Mouse (Mus musculus) 416B (cell line): ENCODE data around the gene Sdha.

Experiments used
- DNase-seq: peaks from one replicate; pipeline ENCODE4 v3.0.0; 2011; ENCODE audit warnings: low read depth

Sdha gene

GRCm38 (mm10) chr13:74349566-74350434 is at the start of gene Sdha, which contains the start of gene Ccdc127:
Gene Sdha, minus strand, starts transcription at chr13:74350280.
Gene Ccdc127, plus strand, starts transcription at chr13:74350309.
- DNase-seq = peak; percentile 96

GRCm38 (mm10) chr13:74399298-74399839 is 49.3 kb upstream of the Sdha start, which contains the start of gene Ftl1-ps1:
Gene Ftl1-ps1, plus strand, starts transcription at chr13:74399694.
- no peak for DNase-seq

- no peak for DNase-seq
These were observed 41.1 kb upstream of the Sdha start for GRCm38 (mm10) chr13:74391156-74391555.

- peak; percentile 85 for DNase-seq
These were observed 40.4 kb upstream of the Sdha start, which contains the start of gene Zfp72 for GRCm38 (mm10) chr13:74390371-74390990. Gene Zfp72, minus strand, starts transcription at chr13:74390836.

GRCm38 (mm10) chr13:74389730-74390129 is 39.6 kb upstream of the Sdha start:
- DNase-seq = no peak

GRCm38 (mm10) chr13:74382289-74382688 is 32.2 kb upstream of the Sdha start:
- no peak for DNase-seq

GRCm38 (mm10) chr13:74381533-74382276 is 31.6 kb upstream of the Sdha start:
- no peak for DNase-seq

GRCm38 (mm10) chr13:74363859-74364235 is 13.8 kb upstream of the Sdha start, which contains the start of gene Lrrc14b:
Gene Lrrc14b, minus strand, starts transcription at chr13:74364005.
- DNase-seq = peak; percentile 85

- DNase-seq = peak; percentile 78
These were observed 13.2 kb upstream of the Sdha start for GRCm38 (mm10) chr13:74363176-74363858.

- DNase-seq = no peak
These were observed 12.1 kb upstream of the Sdha start for GRCm38 (mm10) chr13:74362218-74362617.

- no peak for DNase-seq
These were observed 6.4 kb upstream of the Sdha start for GRCm38 (mm10) chr13:74356491-74356890.

- DNase-seq = no peak
These were observed 391 bp upstream of the Sdha start for GRCm38 (mm10) chr13:74350435-74350906.

- DNase-seq = peak; percentile 76
These were observed 9.0 kb downstream of the Sdha start for GRCm38 (mm10) chr13:74341036-74341435.

GRCm38 (mm10) chr13:74329321-74329720 is 20.8 kb downstream of the Sdha start:
- DNase-seq = no peak

GRCm38 (mm10) chr13:74317170-74317849 is 32.8 kb downstream of the Sdha start, which contains the start of gene Pdcd6:
Gene Pdcd6, minus strand, starts transcription at chr13:74317580.
- DNase-seq = peak; percentile 99

- no peak for DNase-seq
These were observed 33.3 kb downstream of the Sdha start for GRCm38 (mm10) chr13:74316789-74317169.

GRCm38 (mm10) chr13:74316386-74316785 is 33.7 kb downstream of the Sdha start:
- DNase-seq = no peak

GRCm38 (mm10) chr13:74314616-74315015 is 35.5 kb downstream of the Sdha start:
- peak; percentile 36 for DNase-seq

GRCm38 (mm10) chr13:74305780-74306179 is 44.3 kb downstream of the Sdha start:
- DNase-seq = no peak

GRCm38 (mm10) chr13:74305380-74305779 is 44.7 kb downstream of the Sdha start:
- DNase-seq = no peak
